Mouse (Mus musculus): ENCODE results near the gene Adgrv1. TPM values are rescaled to one million over a fixed set of nuclear protein-coding genes. Genes with fewer than 3 reads are reported as not detected.

Adgrv1 gene
- polyA plus RNA-seq, 1 experiment from 2014 or later = 4.6 TPM

DNA sequence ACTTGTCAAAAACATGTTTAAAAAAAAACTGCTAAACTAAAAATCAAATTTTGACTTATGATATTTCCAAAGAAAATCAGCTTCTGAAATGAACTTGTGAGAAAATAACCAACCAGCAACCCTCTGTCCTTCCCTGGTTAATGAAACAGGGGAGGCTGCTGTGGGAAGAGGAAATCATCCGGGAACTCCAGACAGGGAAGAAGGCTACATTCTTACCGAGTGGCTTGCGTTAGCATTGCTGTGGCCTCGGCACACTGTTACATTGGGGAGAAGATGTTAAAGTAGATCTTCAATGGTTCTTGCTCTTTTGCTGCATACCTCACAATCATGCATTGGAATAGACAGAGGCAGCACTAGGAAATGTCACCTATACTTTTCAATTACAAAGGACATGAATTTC, 507.1 kb downstream of the Adgrv1 start:
- no peaks in the 10 kb centered on the region for H3K9me3 ChIP-seq (ENCODE audit: control insufficient read depth, low read length)
- no peak overlapping the region for H3K4me2 ChIP-seq (replicated peaks; ENCODE audit: low read depth, low read length)
- H3K4me3 ChIP-seq (ENCODE audit: low read length) = no peak overlapping the region
- ATAC-seq (ENCODE audit: low FRiP score, low TSS enrichment) = no peak
- H3K27ac ChIP-seq (ENCODE audit: low read depth, low read length) = no peak overlapping the region
- no peak overlapping the region for H3K9ac ChIP-seq (ENCODE audit: low read depth, low read length)
- H3K4me1 ChIP-seq (ENCODE audit: control insufficient read depth, insufficient read depth, low read length) = no peaks in the 10 kb centered on the region
- 82% methylated on average over 4 of the region's 4 CpGs for WGBS
- H3K36me3 ChIP-seq (ENCODE audit: control insufficient read depth, insufficient read depth, low read length) = no peaks in the 10 kb centered on the region
- H3K27me3 ChIP-seq (ENCODE audit: control insufficient read depth, insufficient read depth, low read length) = no peaks in the 10 kb centered on the region

DNA sequence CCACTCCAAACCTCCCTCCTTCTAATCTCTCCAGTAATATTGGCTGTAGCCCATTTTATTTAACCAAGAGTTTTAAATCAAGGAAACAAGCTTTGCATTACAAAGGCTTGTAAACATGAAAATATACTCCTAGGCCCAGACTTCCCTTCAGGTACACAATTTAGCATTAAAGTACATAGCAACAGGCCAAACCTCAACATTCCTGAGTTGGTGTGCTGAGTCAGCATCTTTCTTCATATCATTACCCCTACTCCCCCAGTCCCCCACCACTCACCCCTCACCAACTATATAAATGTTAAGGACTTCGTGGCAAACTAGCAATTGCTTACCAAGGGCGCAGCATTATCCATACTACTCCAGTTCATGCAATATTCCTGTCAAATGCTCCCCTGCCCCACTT, 510.7 kb downstream of the Adgrv1 start:
- Histone ChIP-seq H3K27me3 (ENCODE audit: control insufficient read depth, insufficient read depth, low read length) (no peaks in the 10 kb centered on the region), H3K4me3 (ENCODE audit: low read length) (no peak overlapping the region), H3K9me3 (ENCODE audit: control insufficient read depth, low read length) (no peaks in the 10 kb centered on the region), H3K9ac (ENCODE audit: low read depth, low read length) (no peak overlapping the region), H3K4me2 (replicated peaks; ENCODE audit: low read depth, low read length) (no peak overlapping the region), H3K36me3 (ENCODE audit: control insufficient read depth, insufficient read depth, low read length) (no peaks in the 10 kb centered on the region), H3K4me1 (ENCODE audit: control insufficient read depth, insufficient read depth, low read length) (no peaks in the 10 kb centered on the region), H3K27ac (ENCODE audit: low read depth, low read length) (no peak overlapping the region)
- ATAC-seq (ENCODE audit: low FRiP score, low TSS enrichment) = no peak
- 91% methylated on average over 2 of the region's 2 CpGs for WGBS

DNA sequence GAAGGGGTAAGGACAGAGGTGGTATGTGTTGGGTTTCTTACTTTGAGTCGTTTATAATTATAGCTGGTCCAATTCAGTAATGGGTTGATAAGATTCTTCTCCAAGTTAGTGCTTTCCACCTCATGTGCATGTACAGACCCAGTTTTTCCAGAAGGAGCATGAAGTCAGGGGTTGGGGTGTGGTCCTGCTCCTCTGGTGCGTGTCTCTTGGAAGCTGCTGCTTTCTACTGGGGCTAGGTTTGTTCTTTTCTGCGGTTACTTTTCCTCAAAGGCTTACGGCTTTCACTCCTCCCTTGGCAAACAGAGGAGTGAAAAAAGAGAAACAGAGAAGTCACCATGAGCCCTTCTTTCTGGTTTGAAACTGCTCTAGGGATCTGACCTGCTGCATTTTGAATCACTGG, 522.5 kb downstream of the Adgrv1 start:
- 0 out of 2 replicates have a peak, but pooled peaks cover 3% of the 10 kb centered on the region for H3K4me1 ChIP-seq (ENCODE audit: control insufficient read depth, insufficient read depth, low read length)
- no peak for ATAC-seq (ENCODE audit: low FRiP score, low TSS enrichment)
- H3K9ac ChIP-seq (ENCODE audit: low read depth, low read length) = no peak overlapping the region
- no peak overlapping the region for H3K4me2 ChIP-seq (replicated peaks; ENCODE audit: low read depth, low read length)
- no peak overlapping the region for H3K4me3 ChIP-seq (ENCODE audit: low read length)
- no peak overlapping the region for H3K27ac ChIP-seq (ENCODE audit: low read depth, low read length)
- WGBS = 90% methylated on average over 4 of the region's 4 CpGs
- no peaks in the 10 kb centered on the region for H3K9me3 ChIP-seq (ENCODE audit: control insufficient read depth, low read length)
- no peaks in the 10 kb centered on the region for H3K27me3 ChIP-seq (ENCODE audit: control insufficient read depth, insufficient read depth, low read length)
- no peaks in the 10 kb centered on the region for H3K36me3 ChIP-seq (ENCODE audit: control insufficient read depth, insufficient read depth, low read length)

DNA sequence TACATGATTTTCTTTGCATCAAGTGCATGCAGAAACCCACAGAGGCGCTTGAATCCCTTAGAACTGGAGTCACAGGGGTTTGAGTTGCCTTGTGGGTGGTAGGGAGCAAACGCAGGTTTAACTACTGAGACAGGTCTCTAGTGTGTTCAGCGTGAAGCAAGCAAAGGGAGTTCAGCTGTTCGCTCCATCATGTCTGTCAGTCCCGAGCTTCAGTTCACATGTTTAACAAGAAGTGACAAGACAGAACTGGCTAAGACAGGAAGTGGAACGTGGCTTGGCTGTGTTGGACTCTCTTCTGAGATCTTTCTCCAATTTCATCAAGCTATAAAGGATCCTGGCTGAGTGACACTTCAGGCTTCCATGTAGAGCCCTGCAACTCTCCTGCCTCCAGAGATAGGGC, 523.3 kb downstream of the Adgrv1 start:
- Histone ChIP-seq H3K36me3 (ENCODE audit: control insufficient read depth, insufficient read depth, low read length) (no peaks in the 10 kb centered on the region), H3K4me3 (ENCODE audit: low read length) (no peak overlapping the region), H3K4me2 (replicated peaks; ENCODE audit: low read depth, low read length) (no peak overlapping the region), H3K27me3 (ENCODE audit: control insufficient read depth, insufficient read depth, low read length) (no peaks in the 10 kb centered on the region), H3K9me3 (ENCODE audit: control insufficient read depth, low read length) (no peaks in the 10 kb centered on the region), H3K9ac (ENCODE audit: low read depth, low read length) (no peak overlapping the region), H3K27ac (ENCODE audit: low read depth, low read length) (no peak overlapping the region), H3K4me1 (ENCODE audit: control insufficient read depth, insufficient read depth, low read length) (0 out of 2 replicates have a peak, but pooled peaks cover 3% of the 10 kb centered on the region)
- 45% methylated on average over 6 of the region's 6 CpGs for WGBS
- no peak for ATAC-seq (ENCODE audit: low FRiP score, low TSS enrichment)

DNA sequence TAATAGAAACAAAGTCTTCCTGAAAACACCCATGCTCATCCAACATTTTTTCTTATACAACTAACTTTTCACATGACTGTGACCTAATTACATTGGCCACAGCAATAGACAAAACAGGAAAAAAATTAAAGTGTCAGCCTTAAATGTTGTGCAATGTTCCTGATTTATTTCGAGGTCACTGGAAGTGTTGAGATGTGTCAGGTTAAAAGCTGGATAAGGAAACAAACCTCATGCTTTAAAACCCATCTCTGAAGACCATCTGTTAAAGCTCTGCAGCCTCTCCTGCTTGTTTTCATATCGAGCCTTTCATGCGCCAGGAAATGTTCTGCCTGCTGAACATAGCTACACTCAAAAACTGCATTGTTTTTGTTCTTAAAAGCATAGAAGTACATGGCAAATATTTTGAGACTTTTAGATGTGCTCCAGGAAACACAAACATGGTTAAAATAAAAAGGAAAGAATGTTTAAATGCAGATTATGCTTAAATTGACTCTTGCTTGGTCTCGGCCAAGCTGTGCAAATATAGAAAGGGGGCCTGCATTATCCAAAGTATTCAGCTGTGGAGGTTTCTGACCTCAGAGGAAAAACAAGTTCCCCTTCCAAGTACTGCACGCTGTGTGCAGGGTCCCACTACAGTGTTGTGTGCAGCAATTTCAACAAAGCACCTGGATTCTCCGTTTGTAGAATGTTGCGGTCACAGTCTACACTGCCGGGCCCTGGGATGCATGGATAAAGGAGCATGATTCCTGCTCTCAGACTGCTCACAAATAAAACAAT, 524.2 kb downstream of the Adgrv1 start:
- Histone ChIP-seq H3K27ac (ENCODE audit: low read depth, low read length) (peak overlapping the region; percentile 60; the same call in 1 of the 2 replicates), H3K4me2 (replicated peaks; ENCODE audit: low read depth, low read length) (no peak overlapping the region), H3K36me3 (ENCODE audit: control insufficient read depth, insufficient read depth, low read length) (no peaks in the 10 kb centered on the region), H3K27me3 (ENCODE audit: control insufficient read depth, insufficient read depth, low read length) (no peaks in the 10 kb centered on the region), H3K4me3 (ENCODE audit: low read length) (no peak overlapping the region), H3K4me1 (ENCODE audit: control insufficient read depth, insufficient read depth, low read length) (0 out of 2 replicates have a peak, but pooled peaks cover 3% of the 10 kb centered on the region), H3K9me3 (ENCODE audit: control insufficient read depth, low read length) (no peaks in the 10 kb centered on the region), H3K9ac (ENCODE audit: low read depth, low read length) (no peak overlapping the region)
- ATAC-seq (ENCODE audit: low FRiP score, low TSS enrichment) = peak; percentile 85
- WGBS = 46% methylated on average over 8 of the region's 8 CpGs

DNA sequence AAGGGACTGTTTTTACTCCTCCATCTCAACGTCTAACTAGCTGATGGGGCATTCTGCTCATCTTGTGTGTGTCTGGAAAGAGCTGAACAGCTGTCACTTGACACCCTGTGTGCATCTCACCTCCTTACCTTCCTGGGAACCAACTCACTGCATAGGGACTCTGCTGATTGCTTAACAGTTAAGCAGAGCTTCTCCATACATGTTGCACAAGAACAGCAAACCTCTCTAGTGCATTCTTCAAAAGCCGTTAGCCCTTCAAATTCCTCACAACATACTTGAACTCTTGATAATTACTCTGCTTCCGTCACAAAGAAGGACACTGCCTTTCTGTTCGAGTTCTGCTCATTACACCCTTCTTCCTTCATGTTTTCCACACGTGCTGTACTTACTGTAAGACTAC, 525.5 kb downstream of the Adgrv1 start:
- no peaks in the 10 kb centered on the region for H3K9me3 ChIP-seq (ENCODE audit: control insufficient read depth, low read length)
- no peak overlapping the region for H3K4me2 ChIP-seq (replicated peaks; ENCODE audit: low read depth, low read length)
- ATAC-seq (ENCODE audit: low FRiP score, low TSS enrichment) = no peak
- H3K27ac ChIP-seq (ENCODE audit: low read depth, low read length) = no peak overlapping the region
- H3K9ac ChIP-seq (ENCODE audit: low read depth, low read length) = no peak overlapping the region
- H3K27me3 ChIP-seq (ENCODE audit: control insufficient read depth, insufficient read depth, low read length) = no peaks in the 10 kb centered on the region
- WGBS = 56% methylated on average over 5 of the region's 5 CpGs
- H3K36me3 ChIP-seq (ENCODE audit: control insufficient read depth, insufficient read depth, low read length) = no peaks in the 10 kb centered on the region
- H3K4me1 ChIP-seq (ENCODE audit: control insufficient read depth, insufficient read depth, low read length) = 0 out of 2 replicates have a peak, but pooled peaks cover 3% of the 10 kb centered on the region
- no peak overlapping the region for H3K4me3 ChIP-seq (ENCODE audit: low read length)

DNA sequence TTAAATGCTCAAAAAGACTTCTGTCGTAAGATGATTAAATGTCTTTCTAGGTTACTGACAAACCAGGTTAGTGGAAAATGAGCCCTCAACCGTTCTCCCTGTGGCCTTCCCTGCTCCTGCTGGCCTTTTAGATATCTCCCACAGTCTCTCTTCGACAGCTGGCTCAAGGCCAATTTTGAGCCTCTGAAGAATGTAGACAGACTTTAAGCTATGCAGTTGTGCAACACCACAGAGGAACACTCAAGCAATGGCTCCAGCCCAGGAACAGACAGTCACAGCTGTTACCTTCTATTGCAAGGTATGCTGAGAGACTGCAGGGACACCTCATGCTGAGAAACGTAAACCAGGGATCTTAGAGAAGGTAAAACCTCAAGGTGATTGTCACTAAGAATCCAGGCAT, 529.2 kb downstream of the Adgrv1 start:
- ATAC-seq (ENCODE audit: low FRiP score, low TSS enrichment) = no peak; the same call in 1 of the 2 replicates
- H3K9ac ChIP-seq (ENCODE audit: low read depth, low read length) = no peak overlapping the region
- H3K4me1 ChIP-seq (ENCODE audit: control insufficient read depth, insufficient read depth, low read length) = no peaks in the 10 kb centered on the region
- H3K9me3 ChIP-seq (ENCODE audit: control insufficient read depth, low read length) = no peaks in the 10 kb centered on the region
- H3K27ac ChIP-seq (ENCODE audit: low read depth, low read length) = no peak overlapping the region
- no peaks in the 10 kb centered on the region for H3K36me3 ChIP-seq (ENCODE audit: control insufficient read depth, insufficient read depth, low read length)
- no peaks in the 10 kb centered on the region for H3K27me3 ChIP-seq (ENCODE audit: control insufficient read depth, insufficient read depth, low read length)
- no peak overlapping the region for H3K4me3 ChIP-seq (ENCODE audit: low read length)
- H3K4me2 ChIP-seq (replicated peaks; ENCODE audit: low read depth, low read length) = no peak overlapping the region
- 52% methylated on average over 4 of the region's 4 CpGs for WGBS

DNA sequence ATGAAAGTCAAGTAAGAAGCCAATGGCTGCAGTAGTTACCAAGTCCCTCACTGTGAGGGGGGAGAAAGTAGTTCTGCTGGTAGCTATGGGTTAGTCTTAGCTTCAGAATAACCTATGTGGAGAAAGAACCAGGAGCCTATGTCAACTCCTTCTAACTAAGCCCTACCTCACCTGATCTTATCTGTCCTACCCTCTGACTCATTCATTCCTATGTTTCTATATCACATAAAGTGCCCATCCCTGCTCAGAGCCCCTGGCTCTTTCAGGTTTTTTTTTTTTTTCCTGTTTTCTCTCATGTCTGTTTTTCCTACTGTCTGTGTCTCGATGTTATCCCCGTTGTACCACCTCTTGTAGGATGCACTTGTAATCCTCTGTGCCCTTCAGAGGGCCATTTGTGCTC, 536.5 kb downstream of the Adgrv1 start:
- no peak overlapping the region for H3K9ac ChIP-seq (ENCODE audit: low read depth, low read length)
- no peak overlapping the region for H3K4me2 ChIP-seq (replicated peaks; ENCODE audit: low read depth, low read length)
- WGBS = 93% methylated on average over 2 of the region's 2 CpGs
- no peak overlapping the region for H3K27ac ChIP-seq (ENCODE audit: low read depth, low read length)
- no peak for ATAC-seq (ENCODE audit: low FRiP score, low TSS enrichment)
- no peaks in the 10 kb centered on the region for H3K36me3 ChIP-seq (ENCODE audit: control insufficient read depth, insufficient read depth, low read length)
- no peaks in the 10 kb centered on the region for H3K9me3 ChIP-seq (ENCODE audit: control insufficient read depth, low read length)
- H3K27me3 ChIP-seq (ENCODE audit: control insufficient read depth, insufficient read depth, low read length) = no peaks in the 10 kb centered on the region
- no peaks in the 10 kb centered on the region for H3K4me1 ChIP-seq (ENCODE audit: control insufficient read depth, insufficient read depth, low read length)
- H3K4me3 ChIP-seq (ENCODE audit: low read length) = no peak overlapping the region

DNA sequence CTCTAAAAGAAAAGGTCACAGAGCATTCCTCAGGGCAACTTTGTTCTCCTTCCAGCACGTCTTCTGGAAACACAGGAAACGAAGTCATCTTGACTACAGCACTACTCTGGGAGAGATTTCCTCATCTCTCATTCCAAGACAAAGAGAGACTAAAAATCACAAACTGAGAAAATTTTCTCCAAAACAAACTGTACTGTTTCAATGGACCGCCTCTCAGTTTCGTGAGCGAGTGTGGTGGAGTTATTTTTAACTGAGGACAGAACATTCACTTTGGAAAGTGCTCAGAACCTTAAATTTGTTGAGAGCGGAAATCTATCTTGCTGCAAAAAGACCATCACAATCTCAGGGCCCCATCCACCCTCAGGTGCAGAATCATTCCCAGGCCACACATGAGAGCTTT, 538.4 kb downstream of the Adgrv1 start:
- no peak overlapping the region for H3K27ac ChIP-seq (ENCODE audit: low read depth, low read length)
- no peak overlapping the region for H3K4me2 ChIP-seq (replicated peaks; ENCODE audit: low read depth, low read length)
- WGBS = 80% methylated on average over 6 of the region's 6 CpGs
- H3K27me3 ChIP-seq (ENCODE audit: control insufficient read depth, insufficient read depth, low read length) = no peaks in the 10 kb centered on the region
- no peaks in the 10 kb centered on the region for H3K36me3 ChIP-seq (ENCODE audit: control insufficient read depth, insufficient read depth, low read length)
- H3K9me3 ChIP-seq (ENCODE audit: control insufficient read depth, low read length) = no peaks in the 10 kb centered on the region
- ATAC-seq (ENCODE audit: low FRiP score, low TSS enrichment) = no peak
- no peak overlapping the region for H3K4me3 ChIP-seq (ENCODE audit: low read length)
- H3K4me1 ChIP-seq (ENCODE audit: control insufficient read depth, insufficient read depth, low read length) = no peaks in the 10 kb centered on the region
- no peak overlapping the region for H3K9ac ChIP-seq (ENCODE audit: low read depth, low read length)
